Mouse (Mus musculus) myocyte (in vitro differentiated cells): ENCODE results near the gene Ang6.
"Not testable (repeated sequence)": the region's sequence is repeated elsewhere in the genome, so short reads cannot be mapped to it uniquely, and the experiment has no call there.

ENCODE experiments used
- MAX ChIP-seq: IDR thresholded peaks from one replicate; pipeline ENCODE4 v1.6.1; 2011; ENCODE audit warnings: low read depth, mild to moderate bottlenecking, control low read depth
- MYOG ChIP-seq, 3 experiments: IDR thresholded peaks; one replicate each; pipeline ENCODE4 v1.6.1; 2011; ENCODE audit warnings: control low read depth in 2 of 3, low read depth in 2 of 3, mild to moderate bottlenecking in 2 of 3; ENCODE audit not compliant: insufficient read length in 2 of 3, control insufficient read depth in 1 of 3, insufficient read depth in 1 of 3
- POLR2A ChIP-seq: IDR thresholded peaks from one replicate; pipeline ENCODE4 v1.6.1; 2011; ENCODE audit warnings: low read depth, mild to moderate bottlenecking, control low read depth, moderate library complexity; ENCODE audit not compliant: insufficient read length
- POLR2AphosphoS2 ChIP-seq: IDR thresholded peaks from one replicate; pipeline ENCODE4 v1.6.1; 2011; ENCODE audit warnings: low read depth, control low read depth; ENCODE audit not compliant: insufficient read length
- REST ChIP-seq: IDR thresholded peaks from one replicate; pipeline ENCODE4 v1.6.1; 2011; ENCODE audit warnings: mild to moderate bottlenecking, control low read depth, moderate library complexity; ENCODE audit not compliant: insufficient read depth, insufficient read length
- TCF12 ChIP-seq: IDR thresholded peaks from one replicate; pipeline ENCODE4 v1.6.1; 2011; ENCODE audit warnings: mild to moderate bottlenecking, control low read depth; ENCODE audit not compliant: poor library complexity, insufficient read depth, severe bottlenecking
- TCF3 ChIP-seq: IDR thresholded peaks from one replicate; pipeline ENCODE4 v1.6.1; 2011; ENCODE audit warnings: low read depth, control low read depth; ENCODE audit not compliant: insufficient read length
- USF1 ChIP-seq: IDR thresholded peaks from one replicate; pipeline ENCODE4 v1.6.1; 2011; ENCODE audit warnings: low read depth, mild to moderate bottlenecking, control low read depth, moderate library complexity

DNA sequence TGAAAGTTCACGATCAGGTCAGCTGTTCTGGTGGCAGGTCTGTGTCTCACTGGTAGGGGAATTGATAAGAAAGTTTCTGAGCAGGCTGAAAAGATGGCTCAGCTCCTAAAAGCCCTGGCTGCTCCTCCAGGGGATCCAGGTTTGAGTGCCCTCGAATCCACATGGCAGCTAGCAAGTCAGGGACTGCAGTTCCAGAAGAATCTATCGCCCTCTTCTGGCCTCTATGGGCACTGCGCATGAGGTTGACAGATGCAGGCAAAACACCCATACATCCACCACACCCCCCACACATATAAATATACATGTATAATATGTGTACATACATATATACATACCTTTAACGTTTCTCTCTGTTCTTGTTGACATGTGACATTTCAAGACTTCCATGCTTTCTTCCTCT, 14.7 kb downstream of the Ang6 start:
- TF ChIP-seq POLR2A; REST; MAX; TCF3; USF1; TCF12; POLR2AphosphoS2; MYOG (IDR thresholded peaks at IDR 0.05; ENCODE audit: control insufficient read depth in 1 of 3, insufficient read depth in 1 of 3, insufficient read length in 2 of 3, low read depth in 2 of 3): not testable (repeated sequence)
